Mouse (Mus musculus) neutrophil, adult 59 days (primary cell): Measurements from ENCODE around the gene Olfr569. TPM values are rescaled to one million over a fixed set of nuclear protein-coding genes. Genes with fewer than 3 reads are reported as not detected.

Experiments
- total RNA-seq, 2 experiments: library from RNA; stranded (reverse); gene quantifications; 1 replicate in 1 of 2; 2 replicates in 1 of 2; pipeline ENCODE4 v1.2.4; 2023

Olfr569 gene
- not detected for total RNA-seq

GRCm38 (mm10) chr7:102890782-102891181, at the start of gene Olfr569:
TSS of gene Olfr569 (minus strand) at chr7:102890882.

GRCm38 (mm10) chr7:102924109-102924508, 33.4 kb upstream of the Olfr569 start, which contains the start of gene Olfr572:
TSS of gene Olfr572 (plus strand) at chr7:102924409.

GRCm38 (mm10) chr7:102917032-102917875, 26.6 kb upstream of the Olfr569 start, which contains the start of gene Olfr571:
TSS of gene Olfr571 (minus strand) at chr7:102917536.

GRCm38 (mm10) chr7:102876822-102877221, 13.9 kb downstream of the Olfr569 start, which contains the start of gene Olfr568:
TSS of gene Olfr568 (plus strand) at chr7:102877122.

GRCm38 (mm10) chr7:102858665-102859064, 32.0 kb downstream of the Olfr569 start, which contains the start of gene Olfr566:
TSS of gene Olfr566 (minus strand) at chr7:102858765.

Other genes starting within 250 kb of the Olfr569 start
- gene Olfr555, start 232.1 kb downstream of the Olfr569 start, total RNA-seq, result not detected
- gene Olfr556, start 226.0 kb downstream of the Olfr569 start, total RNA-seq, result not detected
- gene Trim68, start 203.6 kb downstream of the Olfr569 start, total RNA-seq, result 1 to 10 TPM; 1.9 TPM
- gene Olfr557, start 195.0 kb downstream of the Olfr569 start, total RNA-seq, result not detected
- gene Olfr558, start 188.7 kb downstream of the Olfr569 start, total RNA-seq, result not detected
- not detected for gene Olfr33, start 171.8 kb downstream of the Olfr569 start, total RNA-seq
- gene Olfr559, start 163.4 kb downstream of the Olfr569 start, total RNA-seq, result not detected
- gene Olfr560, start 131.5 kb downstream of the Olfr569 start, total RNA-seq, result not detected
- not detected for gene Olfr78, start 131.4 kb downstream of the Olfr569 start, total RNA-seq
- not detected for gene Olfr561, start 119.7 kb downstream of the Olfr569 start, total RNA-seq
- not detected for gene Olfr564, start 87.4 kb downstream of the Olfr569 start, total RNA-seq
- gene Olfr566, start 32.1 kb downstream of the Olfr569 start, total RNA-seq, result not detected
- gene Olfr568, start 13.8 kb downstream of the Olfr569 start, total RNA-seq, result not detected
- not detected for gene Olfr570, start 3.7 kb upstream of the Olfr569 start, total RNA-seq
- gene Olfr571, start 26.7 kb upstream of the Olfr569 start, total RNA-seq, result not detected
- not detected for gene Olfr572, start 33.5 kb upstream of the Olfr569 start, total RNA-seq
- not detected for gene Olfr573-ps1, start 51.7 kb upstream of the Olfr569 start, total RNA-seq
- not detected for gene Olfr574, start 57.6 kb upstream of the Olfr569 start, total RNA-seq
- not detected for gene Olfr575, start 67.9 kb upstream of the Olfr569 start, total RNA-seq
- not detected for gene Olfr576, start 71.8 kb upstream of the Olfr569 start, total RNA-seq
- not detected for gene Olfr577, start 85.1 kb upstream of the Olfr569 start, total RNA-seq
- not detected for gene Olfr578, start 98.4 kb upstream of the Olfr569 start, total RNA-seq
- gene Olfr582, start 147.1 kb upstream of the Olfr569 start, total RNA-seq, result not detected
- gene Olfr583, start 160.4 kb upstream of the Olfr569 start, total RNA-seq, result not detected
- gene Olfr584, start 191.0 kb upstream of the Olfr569 start, total RNA-seq, result not detected
- gene Olfr585, start 206.8 kb upstream of the Olfr569 start, total RNA-seq, result not detected
- not detected for gene Olfr586, start 234.8 kb upstream of the Olfr569 start, total RNA-seq
- not detected for gene Olfr588-ps1, start 250.0 kb upstream of the Olfr569 start, total RNA-seq